Mouse (Mus musculus): ENCODE results near the gene Rfc2. TPM values are rescaled to one million over a fixed set of nuclear protein-coding genes. Genes with fewer than 3 reads are reported as not detected.

The Rfc2 gene
- polyA plus RNA-seq, 1 experiment from 2014 or later, result 324 TPM

DNA sequence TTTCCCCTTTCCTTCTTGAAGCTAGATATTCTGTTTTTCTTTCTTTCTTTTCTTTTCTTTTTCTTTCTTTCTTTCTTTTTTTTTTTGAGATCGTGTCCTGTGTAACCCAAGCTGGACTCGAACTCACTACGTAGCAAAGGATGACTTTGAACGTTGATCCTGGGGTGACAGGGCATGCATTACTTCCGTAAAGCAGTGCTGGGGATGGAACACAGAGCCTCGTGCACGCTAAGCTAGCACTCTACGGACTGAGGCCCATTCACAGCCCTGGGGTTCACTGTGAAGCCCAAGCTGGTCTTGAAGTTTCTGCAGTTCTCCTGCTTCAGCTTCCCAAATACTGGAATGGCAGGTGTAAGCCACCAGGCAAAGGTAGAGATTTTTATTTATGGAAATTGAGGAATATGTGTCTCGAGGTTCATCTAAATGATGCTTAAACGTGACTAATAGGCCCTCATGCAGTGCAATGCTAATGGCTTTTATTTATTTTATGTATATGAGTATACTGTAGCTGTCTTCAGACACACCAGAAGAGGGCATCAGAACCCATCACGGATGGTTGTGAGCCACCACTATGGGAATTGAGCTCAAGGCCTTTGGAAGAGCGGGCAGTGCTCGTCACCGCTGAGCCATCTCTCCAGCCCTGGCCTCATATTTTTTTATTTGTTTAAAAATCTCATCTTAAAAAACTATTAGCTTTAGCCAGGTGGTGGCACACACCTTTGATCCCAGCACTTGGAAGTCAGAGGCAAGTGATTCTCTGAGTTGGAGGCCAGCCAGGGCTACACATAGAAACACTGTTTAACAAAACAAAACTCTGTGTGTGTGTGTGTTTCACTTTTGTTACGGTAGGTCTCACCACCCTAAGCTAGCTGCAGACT lies 2.1 kb downstream of the Rfc2 start:
- no peak overlapping the region for H3K27ac ChIP-seq (ENCODE audit: low read depth, low read length)
- H3K9me3 ChIP-seq (ENCODE audit: control insufficient read depth, low read length), result no peaks in the 10 kb centered on the region
- H3K9ac ChIP-seq (ENCODE audit: low read length), result peak overlapping the region; percentile 77
- no peaks in the 10 kb centered on the region for H3K27me3 ChIP-seq (ENCODE audit: control insufficient read depth, insufficient read depth, low read length)
- H3K4me2 ChIP-seq (ENCODE audit: low read depth), result peak overlapping the region; percentile 72
- WGBS, result 33% methylated on average over 15 of the region's 15 CpGs
- H3K4me3 ChIP-seq (ENCODE audit: low read depth, low read length), result peak overlapping the region; percentile 85
- H3K36me3 ChIP-seq (ENCODE audit: control insufficient read depth, insufficient read depth, low read length), result 0 out of 2 replicates have a peak, but pooled peaks cover 2% of the 10 kb centered on the region
- DNase-seq (ENCODE audit: low spot score) (no peak), ATAC-seq (ENCODE audit: insufficient read depth, low FRiP score, low TSS enrichment) (no peak)
- H3K4me1 ChIP-seq (ENCODE audit: control insufficient read depth, insufficient read depth, low read length), result peaks cover 4% of the 10 kb centered on the region; the same call in 1 of the 2 replicates

DNA sequence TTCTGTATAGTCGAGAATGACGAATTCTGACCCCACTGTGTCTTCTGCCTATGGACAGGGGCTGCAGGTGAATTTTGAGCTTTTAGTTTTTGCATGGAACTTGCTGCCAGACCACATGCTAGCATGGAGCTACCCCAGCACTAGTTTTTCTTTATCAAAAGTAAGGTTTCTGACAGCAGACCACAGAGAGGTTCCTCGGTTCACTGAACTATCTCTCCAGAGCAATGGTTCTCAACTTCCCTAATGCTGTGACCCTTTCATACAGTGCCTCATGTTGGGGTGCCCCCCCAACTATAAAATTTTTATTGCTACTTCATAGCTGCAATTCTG lies 2.7 kb downstream of the Rfc2 start:
- no peak overlapping the region for H3K9ac ChIP-seq (ENCODE audit: low read length)
- peaks cover 4% of the 10 kb centered on the region; the same call in 1 of the 2 replicates for H3K4me1 ChIP-seq (ENCODE audit: control insufficient read depth, insufficient read depth, low read length)
- DNase-seq (ENCODE audit: low spot score) (no peak), ATAC-seq (ENCODE audit: insufficient read depth, low FRiP score, low TSS enrichment) (no peak)
- no peak overlapping the region for H3K4me3 ChIP-seq (ENCODE audit: low read depth, low read length)
- H3K4me2 ChIP-seq (ENCODE audit: low read depth), result peak overlapping the region; percentile 72; the same call in 1 of the 2 replicates
- H3K27ac ChIP-seq (ENCODE audit: low read depth, low read length), result no peak overlapping the region
- 78% methylated on average over 3 of the region's 3 CpGs for WGBS
- H3K27me3 ChIP-seq (ENCODE audit: control insufficient read depth, insufficient read depth, low read length), result no peaks in the 10 kb centered on the region
- H3K9me3 ChIP-seq (ENCODE audit: control insufficient read depth, low read length), result no peaks in the 10 kb centered on the region
- H3K36me3 ChIP-seq (ENCODE audit: control insufficient read depth, insufficient read depth, low read length), result 0 out of 2 replicates have a peak, but pooled peaks cover 2% of the 10 kb centered on the region

DNA sequence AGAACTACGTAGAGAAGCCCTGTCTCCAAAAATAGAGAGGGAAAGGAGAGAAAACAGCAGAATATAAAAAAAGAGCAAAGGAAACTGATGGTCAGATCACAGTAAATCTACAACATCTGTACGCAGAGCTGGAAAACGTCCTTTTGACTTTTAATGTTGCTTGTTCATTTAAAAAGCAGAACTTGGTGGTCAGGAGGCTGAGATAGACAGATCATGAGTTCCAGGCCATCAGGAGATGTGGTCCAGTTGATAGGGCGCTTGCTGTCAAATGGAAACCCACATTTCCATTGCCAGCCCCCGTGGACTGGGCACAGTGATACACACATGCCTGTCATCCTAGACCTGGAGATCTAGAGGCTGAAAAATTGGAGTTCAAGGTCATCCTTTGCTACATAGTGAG lies 3.6 kb downstream of the Rfc2 start:
- no peaks in the 10 kb centered on the region for H3K9me3 ChIP-seq (ENCODE audit: control insufficient read depth, low read length)
- 0 out of 2 replicates have a peak, but pooled peaks cover 2% of the 10 kb centered on the region for H3K36me3 ChIP-seq (ENCODE audit: control insufficient read depth, insufficient read depth, low read length)
- H3K9ac ChIP-seq (ENCODE audit: low read length), result no peak overlapping the region
- H3K27me3 ChIP-seq (ENCODE audit: control insufficient read depth, insufficient read depth, low read length), result no peaks in the 10 kb centered on the region
- no peak overlapping the region for H3K4me2 ChIP-seq (ENCODE audit: low read depth)
- no peak overlapping the region for H3K4me3 ChIP-seq (ENCODE audit: low read depth, low read length)
- ATAC-seq (ENCODE audit: insufficient read depth, low FRiP score, low TSS enrichment) (no peak), DNase-seq (ENCODE audit: low spot score) (no peak)
- 91% methylated on average over 5 of the region's 5 CpGs for WGBS
- H3K4me1 ChIP-seq (ENCODE audit: control insufficient read depth, insufficient read depth, low read length), result peaks cover 4% of the 10 kb centered on the region; the same call in 1 of the 2 replicates
- H3K27ac ChIP-seq (ENCODE audit: low read depth, low read length), result no peak overlapping the region

DNA sequence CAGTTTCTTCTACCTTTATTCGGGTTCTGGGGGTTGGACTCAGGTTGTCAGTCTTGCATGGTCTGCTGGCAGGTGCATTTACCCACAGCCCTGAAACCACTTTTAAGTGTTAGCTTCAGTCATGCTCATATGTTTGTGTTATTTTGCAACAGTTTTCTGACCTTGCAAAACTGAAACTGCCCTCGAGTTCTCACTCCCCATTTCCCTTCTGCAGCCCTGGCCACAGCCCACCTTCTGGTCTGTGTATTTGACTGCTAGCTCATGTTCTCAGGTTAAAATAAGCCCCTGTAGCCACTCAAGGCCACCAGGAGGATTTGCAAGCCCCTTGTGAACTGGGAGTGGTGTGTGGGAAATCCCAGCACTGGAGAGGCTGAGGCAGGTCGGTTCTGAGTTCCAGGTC lies 8.7 kb downstream of the Rfc2 start:
- DNase-seq (ENCODE audit: low spot score) (no peak), ATAC-seq (ENCODE audit: insufficient read depth, low FRiP score, low TSS enrichment) (no peak)
- no peak overlapping the region for H3K4me2 ChIP-seq (ENCODE audit: low read depth)
- no peaks in the 10 kb centered on the region for H3K4me1 ChIP-seq (ENCODE audit: control insufficient read depth, insufficient read depth, low read length)
- no peaks in the 10 kb centered on the region for H3K9me3 ChIP-seq (ENCODE audit: control insufficient read depth, low read length)
- H3K27me3 ChIP-seq (ENCODE audit: control insufficient read depth, insufficient read depth, low read length), result no peaks in the 10 kb centered on the region
- peaks cover 6% of the 10 kb centered on the region for H3K36me3 ChIP-seq (ENCODE audit: control insufficient read depth, insufficient read depth, low read length)
- no peak overlapping the region for H3K4me3 ChIP-seq (ENCODE audit: low read depth, low read length)
- H3K9ac ChIP-seq (ENCODE audit: low read length), result no peak overlapping the region
- no peak overlapping the region for H3K27ac ChIP-seq (ENCODE audit: low read depth, low read length)
- WGBS, result 93% methylated on average over 3 of the region's 3 CpGs

DNA sequence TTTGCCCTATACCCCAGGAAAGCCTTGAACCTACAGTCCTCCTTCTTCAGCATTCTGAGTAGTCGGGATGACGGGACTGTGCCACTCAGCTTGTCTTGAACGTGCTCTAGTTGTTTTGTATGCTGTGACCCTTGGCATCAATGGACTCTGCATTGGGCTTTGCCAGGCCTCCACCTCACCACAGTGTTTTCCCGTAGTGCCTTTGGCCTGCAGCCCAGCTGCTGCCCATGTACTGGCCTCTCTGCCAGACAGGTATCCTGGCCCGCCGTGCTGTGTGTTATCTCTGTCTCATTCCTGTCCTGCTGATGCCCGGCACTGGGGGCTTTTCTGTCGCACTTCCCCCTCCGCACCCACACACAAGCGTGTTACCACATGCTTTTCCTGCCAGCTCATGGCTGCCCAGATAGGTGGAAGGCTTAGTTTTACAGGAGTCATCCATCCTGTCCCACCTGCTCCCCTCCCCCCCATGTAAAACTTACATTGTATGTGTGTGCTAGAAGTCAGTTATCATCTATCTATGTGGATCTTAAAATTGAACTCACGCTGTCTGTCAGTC lies 10.9 kb downstream of the Rfc2 start:
- no peak overlapping the region for H3K9ac ChIP-seq (ENCODE audit: low read length)
- no peaks in the 10 kb centered on the region for H3K9me3 ChIP-seq (ENCODE audit: control insufficient read depth, low read length)
- peaks cover 11% of the 10 kb centered on the region for H3K36me3 ChIP-seq (ENCODE audit: control insufficient read depth, insufficient read depth, low read length)
- no peaks in the 10 kb centered on the region for H3K4me1 ChIP-seq (ENCODE audit: control insufficient read depth, insufficient read depth, low read length)
- 97% methylated on average over 11 of the region's 11 CpGs for WGBS
- no peak overlapping the region for H3K4me2 ChIP-seq (ENCODE audit: low read depth)
- no peak overlapping the region for H3K27ac ChIP-seq (ENCODE audit: low read depth, low read length)
- no peak overlapping the region for H3K4me3 ChIP-seq (ENCODE audit: low read depth, low read length)
- no peak for DNase-seq (ENCODE audit: low spot score)
- no peak for ATAC-seq (ENCODE audit: insufficient read depth, low FRiP score, low TSS enrichment)
- H3K27me3 ChIP-seq (ENCODE audit: control insufficient read depth, insufficient read depth, low read length), result no peaks in the 10 kb centered on the region

DNA sequence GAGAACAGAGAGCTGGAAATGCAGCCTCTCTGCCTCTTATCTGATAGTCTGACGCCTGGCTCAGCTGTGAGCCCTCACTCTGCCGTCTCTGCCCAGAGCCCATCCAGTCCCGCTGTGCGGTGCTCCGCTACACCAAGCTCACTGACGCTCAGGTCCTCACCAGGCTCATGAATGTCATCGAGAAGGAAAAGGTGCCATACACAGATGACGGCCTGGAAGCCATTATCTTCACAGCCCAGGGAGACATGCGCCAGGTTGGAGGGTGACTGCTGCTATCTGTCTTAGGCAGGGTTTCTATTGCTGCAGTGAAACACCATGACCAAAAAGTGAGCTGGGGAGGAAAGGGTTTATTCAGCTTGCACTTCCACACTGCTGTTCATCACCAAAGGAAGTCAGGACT lies 11.9 kb downstream of the Rfc2 start:
- ATAC-seq (ENCODE audit: insufficient read depth, low FRiP score, low TSS enrichment) (no peak), DNase-seq (ENCODE audit: low spot score) (no peak)
- H3K27ac ChIP-seq (ENCODE audit: low read depth, low read length), result no peak overlapping the region
- no peaks in the 10 kb centered on the region for H3K9me3 ChIP-seq (ENCODE audit: control insufficient read depth, low read length)
- WGBS, result 91% methylated on average over 9 of the region's 9 CpGs
- H3K4me1 ChIP-seq (ENCODE audit: control insufficient read depth, insufficient read depth, low read length), result no peaks in the 10 kb centered on the region
- H3K9ac ChIP-seq (ENCODE audit: low read length), result no peak overlapping the region
- H3K4me2 ChIP-seq (ENCODE audit: low read depth), result no peak overlapping the region
- peaks cover 18% of the 10 kb centered on the region for H3K36me3 ChIP-seq (ENCODE audit: control insufficient read depth, insufficient read depth, low read length)
- no peaks in the 10 kb centered on the region for H3K27me3 ChIP-seq (ENCODE audit: control insufficient read depth, insufficient read depth, low read length)
- no peak overlapping the region for H3K4me3 ChIP-seq (ENCODE audit: low read depth, low read length)

DNA sequence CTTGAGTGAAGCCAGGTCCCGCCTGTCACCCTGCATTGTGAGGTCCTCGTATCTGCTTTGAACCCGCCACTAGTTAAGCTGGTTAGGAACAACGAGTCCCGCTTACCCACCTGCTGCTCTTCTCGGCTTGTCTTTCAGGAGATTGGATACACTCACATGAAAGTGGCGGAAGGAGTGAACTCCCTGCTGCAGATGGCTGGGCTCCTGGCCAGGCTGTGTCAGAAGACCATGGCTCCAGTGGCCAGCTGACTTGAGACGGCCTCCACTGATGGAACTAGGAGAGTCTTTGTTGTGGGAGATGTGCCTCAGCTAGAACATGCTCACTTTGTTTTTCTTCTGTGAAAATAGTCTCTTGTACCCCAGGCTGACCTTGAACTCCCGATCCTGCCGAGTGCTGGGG lies 16.5 kb downstream of the Rfc2 start:
- Histone ChIP-seq H3K36me3 (ENCODE audit: control insufficient read depth, insufficient read depth, low read length) (peaks cover 21% of the 10 kb centered on the region), H3K4me2 (ENCODE audit: low read depth) (no peak overlapping the region), H3K9ac (ENCODE audit: low read length) (no peak overlapping the region), H3K9me3 (ENCODE audit: control insufficient read depth, low read length) (no peaks in the 10 kb centered on the region), H3K4me1 (ENCODE audit: control insufficient read depth, insufficient read depth, low read length) (no peaks in the 10 kb centered on the region), H3K27me3 (ENCODE audit: control insufficient read depth, insufficient read depth, low read length) (no peaks in the 10 kb centered on the region), H3K27ac (ENCODE audit: low read depth, low read length) (no peak overlapping the region), H3K4me3 (ENCODE audit: low read depth, low read length) (no peak overlapping the region)
- WGBS, result 92% methylated on average over 10 of the region's 10 CpGs
- ATAC-seq (ENCODE audit: insufficient read depth, low FRiP score, low TSS enrichment), result no peak
- peak; percentile 5 for DNase-seq (ENCODE audit: low spot score)

DNA sequence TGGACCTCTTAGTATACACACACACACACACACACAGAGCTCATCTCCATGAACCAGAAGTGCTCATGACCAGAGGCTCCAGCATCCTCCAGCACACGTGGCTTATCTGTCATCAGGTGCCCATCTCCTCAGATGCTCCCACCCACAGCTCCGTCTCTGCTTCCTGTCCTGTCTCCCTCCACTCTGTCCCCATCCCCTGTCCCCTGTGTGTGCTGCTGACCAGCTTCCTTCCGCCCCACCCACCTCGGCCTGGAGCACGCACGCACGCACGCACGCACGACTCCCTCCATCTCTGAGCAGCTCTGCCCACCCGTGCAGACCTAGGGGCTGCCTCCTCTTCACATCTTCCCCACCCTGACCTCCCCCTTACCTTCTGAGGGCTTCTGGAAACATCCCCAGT lies 23.2 kb downstream of the Rfc2 start:
- WGBS, result 92% methylated on average over 11 of the region's 11 CpGs
- no peaks in the 10 kb centered on the region for H3K27me3 ChIP-seq (ENCODE audit: control insufficient read depth, insufficient read depth, low read length)
- ATAC-seq (ENCODE audit: insufficient read depth, low FRiP score, low TSS enrichment), result no peak

DNA sequence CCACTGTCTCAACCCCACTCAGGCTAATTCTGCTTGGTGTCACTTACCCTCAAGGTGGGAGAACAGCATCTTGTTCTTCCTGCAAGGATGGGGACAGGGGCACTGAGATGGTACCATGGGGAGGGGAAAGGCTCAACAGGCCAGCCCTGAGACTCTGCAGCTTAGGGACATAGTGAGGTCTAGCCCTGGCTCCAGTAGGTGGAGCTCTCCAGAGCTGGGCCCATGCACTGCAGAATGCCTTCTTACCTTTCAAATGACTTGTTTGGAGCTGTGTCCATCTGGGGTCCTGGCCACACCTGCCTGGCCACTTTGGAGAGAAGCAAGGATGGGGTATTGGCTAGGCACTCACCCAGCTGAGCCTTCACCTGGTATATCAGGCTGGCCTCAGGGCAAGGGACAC lies 25.1 kb downstream of the Rfc2 start:
- Histone ChIP-seq H3K27me3 (ENCODE audit: control insufficient read depth, insufficient read depth, low read length) (no peaks in the 10 kb centered on the region), H3K4me3 (ENCODE audit: low read depth, low read length) (no peak overlapping the region), H3K9me3 (ENCODE audit: control insufficient read depth, low read length) (no peaks in the 10 kb centered on the region), H3K27ac (ENCODE audit: low read depth, low read length) (no peak overlapping the region), H3K36me3 (ENCODE audit: control insufficient read depth, insufficient read depth, low read length) (no peaks in the 10 kb centered on the region), H3K4me1 (ENCODE audit: control insufficient read depth, insufficient read depth, low read length) (no peaks in the 10 kb centered on the region), H3K4me2 (ENCODE audit: low read depth) (no peak overlapping the region), H3K9ac (ENCODE audit: low read length) (no peak overlapping the region; the same call in 1 of the 2 replicates)
- no peak for DNase-seq (ENCODE audit: low spot score)
- ATAC-seq (ENCODE audit: insufficient read depth, low FRiP score, low TSS enrichment), result no peak

More for the DNA sequence above, 23.2 kb downstream of the Rfc2 start:
- H3K4me1 ChIP-seq (ENCODE audit: control insufficient read depth, insufficient read depth, low read length), result no peaks in the 10 kb centered on the region
- H3K27ac ChIP-seq (ENCODE audit: low read depth, low read length), result no peak overlapping the region
- H3K4me3 ChIP-seq (ENCODE audit: low read depth, low read length), result no peak overlapping the region
- no peak for DNase-seq (ENCODE audit: low spot score)
- H3K9me3 ChIP-seq (ENCODE audit: control insufficient read depth, low read length), result no peaks in the 10 kb centered on the region
- no peak overlapping the region for H3K4me2 ChIP-seq (ENCODE audit: low read depth)
- no peaks in the 10 kb centered on the region for H3K36me3 ChIP-seq (ENCODE audit: control insufficient read depth, insufficient read depth, low read length)
- no peak overlapping the region for H3K9ac ChIP-seq (ENCODE audit: low read length)

Measured in neural tube, embryonic 11.5 days (tissue).